Mouse (Mus musculus) brain, embryonic 14.5 days (tissue): Measurements from ENCODE around the gene Ttc30a2.

ENCODE experiments used
- CTCF ChIP-seq: fragments of 200-500 bp; IDR thresholded peaks from 2 replicates; pipeline ENCODE4 v1.5.1; 2012; ENCODE audit warnings: inconsistent platforms, mild to moderate bottlenecking, moderate library complexity, borderline replicate concordance; ENCODE audit not compliant: insufficient read depth, insufficient read length; ENCODE audit errors: extremely low read depth
- POLR2A ChIP-seq: fragments of 200-500 bp; IDR thresholded peaks from 2 replicates; pipeline ENCODE4 v1.6.1; 2012; ENCODE audit warnings: mild to moderate bottlenecking, inconsistent platforms, borderline replicate concordance; ENCODE audit not compliant: poor library complexity, insufficient read depth, insufficient read length, severe bottlenecking; ENCODE audit errors: extremely low read depth

DNA sequence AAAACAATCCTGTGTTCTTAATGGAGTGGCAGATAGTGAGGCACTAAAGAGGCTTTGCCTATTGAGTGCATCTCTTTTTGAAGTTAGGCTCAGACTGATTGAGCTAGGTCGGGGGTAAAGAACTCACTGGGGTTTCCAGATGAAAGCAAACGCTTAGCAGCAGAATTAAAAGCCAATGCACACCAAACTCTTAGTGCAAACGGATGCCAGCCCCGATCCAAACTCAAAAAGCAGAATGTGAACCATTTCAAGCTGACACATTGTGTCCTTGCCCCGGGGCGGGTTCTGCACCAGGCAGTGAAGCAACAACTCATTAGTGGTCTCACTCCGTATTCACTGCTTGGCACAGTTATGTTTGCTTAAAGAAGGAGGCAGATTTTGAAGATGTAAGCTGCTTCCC lies 38.9 kb upstream of the Ttc30a2 start:
- no peak for TF ChIP-seq CTCF
- no peak for TF ChIP-seq POLR2A
